Mouse (Mus musculus) brain, embryonic 14.5 days (tissue): Measurements from ENCODE around the gene Atrip. TPM values are rescaled to one million over a fixed set of nuclear protein-coding genes. Genes with fewer than 3 reads are reported as not detected.

ENCODE experiments used
- DNase-seq: peaks from one replicate; pipeline ENCODE4 v3.0.0-alpha.2; 2011; ENCODE audit warnings: low read depth
- CTCF ChIP-seq: fragments of 200-500 bp; IDR thresholded peaks from 2 replicates; pipeline ENCODE4 v1.5.1; 2012; ENCODE audit warnings: inconsistent platforms, mild to moderate bottlenecking, moderate library complexity, borderline replicate concordance; ENCODE audit not compliant: insufficient read depth, insufficient read length; ENCODE audit errors: extremely low read depth
- POLR2A ChIP-seq: fragments of 200-500 bp; IDR thresholded peaks from 2 replicates; pipeline ENCODE4 v1.6.1; 2012; ENCODE audit warnings: mild to moderate bottlenecking, inconsistent platforms, borderline replicate concordance; ENCODE audit not compliant: poor library complexity, insufficient read depth, insufficient read length, severe bottlenecking; ENCODE audit errors: extremely low read depth
- polyA plus RNA-seq: library from polyadenylated mRNA; depleted of rRNA; stranded (reverse); fragments of >200 nt; gene quantifications from 2 replicates; pipeline ENCODE4 v1.2.3, GENCODE M21; 2012

Gene Atrip
- polyA plus RNA-seq, 1 experiment, result 43.6 TPM

GRCm38 (mm10) chr9:109097831-109098230 is 23.9 kb upstream of the Atrip start:
- TF ChIP-seq CTCF (no peak), POLR2A (no peak)
- DNase-seq, result peak; percentile 65

GRCm38 (mm10) chr9:109097291-109097690 is 23.4 kb upstream of the Atrip start:
- DNase-seq, result peak; percentile 42
- TF ChIP-seq CTCF (no peak), POLR2A (no peak)

- TF ChIP-seq CTCF, result no peak
- no peak for TF ChIP-seq POLR2A
- peak; percentile 41 for DNase-seq
These were observed 22.9 kb upstream of the Atrip start for GRCm38 (mm10) chr9:109096856-109097255.

GRCm38 (mm10) chr9:109096251-109096661 is 22.3 kb upstream of the Atrip start:
- TF ChIP-seq POLR2A (peak; percentile 4; the same call in 1 of the 2 replicates), CTCF (no peak)
- DNase-seq, result peak; percentile 77

GRCm38 (mm10) chr9:109095137-109095982 is 21.4 kb upstream of the Atrip start, which contains the start of gene Plxnb1:
Gene Plxnb1, plus strand, starts transcription at chr9:109095389.
- DNase-seq, result peak; percentile 95
- TF ChIP-seq POLR2A, result peak; percentile 77
- no peak for TF ChIP-seq CTCF

GRCm38 (mm10) chr9:109094553-109095136 is 20.7 kb upstream of the Atrip start:
- TF ChIP-seq CTCF (no peak), POLR2A (no peak)
- peak; percentile 55 for DNase-seq

GRCm38 (mm10) chr9:109093786-109094552 is 20.0 kb upstream of the Atrip start:
- TF ChIP-seq CTCF (no peak), POLR2A (no peak)
- DNase-seq, result peak; percentile 9

- no peak for DNase-seq
- TF ChIP-seq POLR2A (no peak), CTCF (no peak)
These were observed 18.9 kb upstream of the Atrip start for GRCm38 (mm10) chr9:109092799-109093198.

GRCm38 (mm10) chr9:109091802-109092201 is 17.9 kb upstream of the Atrip start:
- no peak for TF ChIP-seq POLR2A
- TF ChIP-seq CTCF, result no peak
- no peak for DNase-seq

- TF ChIP-seq CTCF (no peak), POLR2A (no peak)
- peak; percentile 55 for DNase-seq
These were observed 16.5 kb upstream of the Atrip start for GRCm38 (mm10) chr9:109090446-109090845.

- DNase-seq, result peak; percentile 68
- peak; percentile 69; the same call in 1 of the 2 replicates for TF ChIP-seq CTCF
- TF ChIP-seq POLR2A, result no peak
These were observed 14.1 kb upstream of the Atrip start for GRCm38 (mm10) chr9:109087987-109088386.

GRCm38 (mm10) chr9:109084922-109085321 is 11.0 kb upstream of the Atrip start:
- TF ChIP-seq POLR2A (no peak), CTCF (peak; percentile 60; the same call in 1 of the 2 replicates)
- peak; percentile 78 for DNase-seq
